Mouse (Mus musculus): ENCODE results near the gene Tmem239.

Tmem239 gene

DNA sequence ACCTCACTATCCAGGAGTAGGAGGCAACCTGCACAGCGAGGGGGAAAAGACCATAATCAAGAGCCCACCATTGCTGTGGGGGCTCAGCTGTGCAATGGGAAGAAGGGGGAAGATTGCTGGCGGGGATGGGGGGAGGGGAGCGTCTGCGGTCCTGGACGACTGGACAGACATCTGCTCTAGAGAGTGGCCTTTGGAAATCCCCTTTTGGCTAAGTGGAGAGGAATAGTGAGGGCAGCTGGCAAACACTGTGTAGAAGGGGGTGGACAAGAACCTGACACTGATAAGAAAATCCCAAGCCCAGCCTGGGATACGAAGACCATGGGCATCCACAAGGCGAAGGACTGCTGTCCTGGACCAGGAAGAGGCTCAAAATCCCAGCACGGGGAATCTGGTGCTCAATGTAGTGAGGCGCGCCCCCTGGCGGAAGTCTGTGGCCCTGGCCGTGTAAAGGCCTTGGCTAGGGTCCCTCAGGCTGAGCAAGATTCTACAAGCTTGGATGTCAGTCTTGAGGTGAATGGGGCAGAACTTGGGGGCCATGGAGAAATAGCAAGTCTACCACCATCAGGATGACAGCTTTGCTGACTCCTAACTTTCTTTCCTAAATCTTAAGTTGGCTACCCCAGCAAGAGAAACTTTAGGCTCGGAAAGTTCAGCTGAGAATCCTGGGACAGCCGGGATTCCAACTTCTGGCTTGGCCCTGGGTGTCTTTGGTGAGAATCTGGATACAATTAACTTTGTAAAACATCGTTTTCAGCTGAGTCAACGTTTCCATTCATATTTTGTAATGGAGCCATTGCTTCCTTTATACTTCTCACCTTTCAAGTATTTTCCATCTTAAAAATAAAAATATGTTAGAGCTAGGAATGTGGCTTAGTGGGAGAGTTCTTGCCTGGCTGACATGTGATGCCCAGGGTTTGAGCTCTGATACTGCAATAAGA lies 5.5 kb downstream of the Tmem239 start:
- DNase-seq (ENCODE audit: low spot score in 2 of 2): peak in 1 of 2 experiments; percentile 70

DNA sequence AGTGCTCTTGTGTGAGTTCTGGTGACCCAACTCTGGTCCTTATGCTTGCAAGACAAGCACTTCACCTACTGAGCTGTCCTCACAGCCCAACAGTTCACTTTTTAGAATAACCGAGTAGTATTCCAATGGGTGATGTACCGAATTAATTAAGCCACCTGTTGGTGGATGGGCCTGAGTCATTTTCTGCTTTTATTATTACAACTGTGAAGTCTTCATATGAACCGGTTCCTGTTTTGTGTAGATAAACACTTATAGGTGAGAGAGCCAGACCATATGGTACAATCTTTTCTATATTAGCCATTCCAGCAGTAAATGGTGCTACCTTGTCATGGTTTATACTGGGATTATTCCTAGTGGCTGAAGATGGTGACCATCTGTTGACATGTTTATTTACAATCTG lies 6.5 kb downstream of the Tmem239 start:
- no peak for DNase-seq (ENCODE audit: low spot score in 2 of 2)

DNA sequence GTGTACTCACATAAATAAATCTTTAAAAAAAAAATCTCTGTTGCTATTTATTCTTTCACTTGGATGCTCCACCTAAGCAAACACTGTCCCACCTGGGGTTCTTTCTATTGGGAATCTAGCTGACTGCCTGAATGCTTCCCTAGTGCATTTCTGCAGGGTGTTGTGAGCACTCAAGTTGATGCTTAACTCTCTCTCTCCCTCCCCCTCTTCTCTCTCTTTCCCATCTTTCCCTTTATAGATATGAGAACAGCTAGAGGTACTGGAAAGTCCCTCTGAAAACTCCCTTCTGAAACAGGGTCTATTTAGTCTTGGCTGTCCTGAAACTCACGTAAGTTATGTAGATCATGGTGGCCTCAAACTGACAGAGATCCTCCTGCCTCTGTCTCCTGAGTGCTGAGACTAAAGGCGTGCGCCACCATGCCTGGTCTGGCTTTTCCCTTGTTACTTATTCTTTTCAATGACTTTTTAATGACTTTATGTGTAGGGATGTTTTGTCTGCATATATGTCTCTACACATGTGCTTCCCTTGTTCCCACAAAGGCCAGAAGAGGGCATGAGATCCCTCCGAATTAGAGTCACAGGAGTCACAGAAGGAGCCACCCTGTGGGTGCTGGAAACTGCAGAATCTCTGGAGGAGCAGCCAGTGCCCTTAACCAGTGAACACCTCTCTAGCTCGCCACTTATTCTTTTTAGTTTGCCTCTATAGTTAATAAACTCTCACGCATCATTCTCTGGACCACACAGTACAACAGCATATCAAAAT lies 8.0 kb downstream of the Tmem239 start:
- no peak for DNase-seq (ENCODE audit: low spot score in 2 of 2)

DNA sequence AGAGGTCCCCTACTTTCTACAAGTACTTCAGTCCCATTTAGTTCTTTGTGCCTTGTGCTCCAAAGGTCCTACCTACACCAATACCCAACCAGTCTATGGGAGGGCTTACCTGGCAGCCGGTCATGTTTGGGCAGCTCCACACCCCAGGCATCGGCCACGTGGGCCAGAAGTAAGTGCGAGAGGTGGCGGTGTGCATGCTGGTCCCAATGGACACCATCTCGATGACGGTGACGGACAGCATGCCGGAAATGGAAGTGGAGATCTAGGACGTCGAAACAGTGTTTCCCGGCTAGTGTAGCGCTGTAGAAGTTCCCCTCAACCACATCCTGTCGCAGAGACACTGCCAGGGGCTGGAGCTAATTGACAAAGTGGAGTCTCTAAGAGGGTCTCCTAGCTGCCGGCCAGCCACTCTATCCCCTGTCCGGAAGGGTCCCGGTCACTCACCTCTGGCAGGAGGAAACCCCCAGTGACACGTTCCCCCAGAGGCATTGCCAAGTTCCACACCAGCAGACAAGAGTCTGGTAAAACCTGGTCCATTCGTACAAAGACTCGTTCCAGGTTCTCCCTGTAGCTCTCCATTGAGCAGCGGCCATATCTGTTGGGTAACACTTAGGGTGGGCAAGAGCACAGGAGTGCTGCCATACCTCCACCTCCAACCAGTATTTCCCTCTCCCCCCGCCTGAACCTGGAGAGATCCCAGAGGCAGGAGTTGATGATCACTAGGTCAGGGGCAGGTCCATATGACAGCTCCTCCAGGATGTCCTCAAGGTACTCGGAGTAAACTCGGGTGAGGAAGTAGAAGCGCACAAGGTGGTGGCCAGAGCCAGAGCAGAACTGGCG lies 15.7 kb downstream of the Tmem239 start:
- no peak for DNase-seq (ENCODE audit: low spot score in 2 of 2)

DNA sequence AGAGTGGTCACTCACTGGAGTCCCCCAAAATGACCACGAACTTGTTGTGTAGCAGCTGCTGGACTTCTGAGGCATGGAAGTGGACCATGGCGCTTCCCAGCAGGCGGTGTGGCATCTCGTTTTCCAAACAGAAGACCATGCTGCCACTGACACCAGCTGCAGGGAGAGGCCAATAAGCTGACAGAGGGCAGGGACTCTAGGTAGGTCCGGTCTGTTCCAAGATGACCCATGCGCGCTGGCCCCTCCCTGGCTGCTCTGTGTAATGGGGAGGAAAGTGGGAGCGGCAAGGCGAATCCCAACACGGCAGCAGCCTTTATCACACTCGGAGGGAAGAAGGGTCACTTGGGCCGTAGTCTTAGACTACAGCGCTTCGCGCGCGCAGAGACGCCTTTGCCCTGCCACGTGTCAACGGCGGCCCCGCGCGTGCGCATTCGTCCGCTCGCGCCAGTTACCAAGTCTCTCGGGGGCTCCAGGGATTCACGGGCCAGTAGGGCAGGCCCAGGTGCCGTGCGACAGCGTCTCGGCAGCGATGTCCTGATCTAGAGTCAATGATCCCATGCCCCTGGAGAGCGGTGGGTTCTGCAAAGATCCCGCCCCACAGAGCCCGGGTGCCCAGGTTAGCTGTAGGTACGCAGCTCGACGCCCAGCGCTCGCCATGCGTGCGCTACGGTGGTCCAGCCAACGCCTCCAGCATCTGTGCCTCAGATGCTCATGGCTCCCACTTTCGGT lies 17.3 kb downstream of the Tmem239 start:
- DNase-seq (ENCODE audit: low spot score in 2 of 2): peak; percentile 69 to 76

DNA sequence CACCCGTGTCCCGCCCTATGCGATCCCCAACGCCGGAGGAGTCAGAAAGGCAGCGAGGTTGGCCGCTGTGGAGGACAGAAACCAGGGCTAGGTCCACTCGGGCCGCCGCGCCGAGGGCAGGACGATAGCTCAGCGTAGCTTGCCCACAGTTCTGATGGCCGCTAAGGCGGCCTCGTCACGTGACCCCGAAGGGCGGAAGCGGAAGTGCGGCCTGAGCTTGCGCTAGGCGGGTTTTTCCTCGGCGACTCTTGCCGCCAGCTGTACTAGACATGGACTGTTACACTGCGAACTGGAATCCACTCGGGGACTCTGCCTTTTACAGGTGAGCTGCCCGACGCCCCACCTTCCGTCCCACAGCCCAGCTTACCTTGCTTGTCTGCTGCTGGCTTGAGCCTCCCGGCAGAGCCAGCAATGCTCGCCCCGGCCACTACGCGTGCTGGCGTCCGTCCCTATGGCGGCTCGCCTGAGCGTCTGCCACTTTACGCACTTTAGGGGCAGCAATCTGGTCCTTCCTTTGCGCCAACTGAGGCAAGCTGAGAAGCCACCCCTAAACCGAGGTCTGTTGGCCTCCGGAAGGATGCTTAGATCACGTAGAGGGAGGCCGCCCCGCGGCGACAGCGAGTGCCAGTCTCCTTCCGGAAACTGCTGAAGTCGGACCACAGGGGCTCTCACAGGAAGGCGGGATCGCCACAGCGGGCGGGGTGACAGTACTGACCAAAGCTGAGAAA lies 18.0 kb downstream of the Tmem239 start, which contains the start of the genes Vps16 and Pced1a:
Gene Vps16, plus strand, starts transcription at position 214 of the 728 bp plus-strand sequence.
Gene Pced1a, minus strand, starts transcription at position 576 of the 728 bp plus-strand sequence.
- peak; percentile 83 to 90 for DNase-seq (ENCODE audit: low spot score in 2 of 2)

DNA sequence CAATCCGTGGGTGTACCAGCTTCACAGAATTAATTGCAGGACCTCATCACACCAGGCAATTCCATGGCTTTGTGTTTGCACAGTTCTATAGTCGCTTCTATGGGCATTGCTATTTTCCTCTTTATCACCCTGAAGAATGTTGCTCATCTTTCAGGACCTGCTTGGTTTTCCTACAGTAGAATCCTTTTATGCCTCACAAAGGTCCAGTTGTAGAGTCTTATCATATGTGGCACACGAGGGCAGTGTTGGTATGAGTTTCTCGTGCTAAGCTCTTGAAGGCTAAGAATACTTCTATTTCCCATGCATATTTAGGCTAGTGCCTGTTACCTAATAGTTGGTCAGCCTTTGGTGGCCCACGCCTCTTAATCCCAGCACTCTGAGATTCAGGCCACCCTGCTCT lies 18.8 kb downstream of the Tmem239 start:
- no peak for DNase-seq (ENCODE audit: low spot score in 2 of 2)

DNA sequence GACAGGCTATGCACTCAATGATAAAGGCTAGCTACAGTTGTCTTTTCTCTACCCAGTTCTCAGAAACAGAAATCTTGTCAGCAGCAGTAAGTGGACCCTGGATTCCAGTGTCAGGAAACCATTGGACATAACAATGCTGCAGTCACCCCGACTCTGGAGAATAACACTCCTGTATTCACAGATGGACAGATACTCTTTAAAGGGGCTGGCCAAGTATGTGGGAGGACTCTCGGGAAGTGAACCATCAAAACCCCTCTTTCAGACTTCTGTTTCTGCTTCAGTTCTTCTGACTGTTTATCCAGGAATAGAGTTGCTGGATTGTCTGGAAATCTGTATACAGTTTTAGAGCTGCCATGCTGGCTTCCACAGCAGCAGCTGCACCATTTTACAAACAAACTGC lies 23.6 kb downstream of the Tmem239 start:
- no peak for DNase-seq (ENCODE audit: low spot score in 2 of 2)

DNA sequence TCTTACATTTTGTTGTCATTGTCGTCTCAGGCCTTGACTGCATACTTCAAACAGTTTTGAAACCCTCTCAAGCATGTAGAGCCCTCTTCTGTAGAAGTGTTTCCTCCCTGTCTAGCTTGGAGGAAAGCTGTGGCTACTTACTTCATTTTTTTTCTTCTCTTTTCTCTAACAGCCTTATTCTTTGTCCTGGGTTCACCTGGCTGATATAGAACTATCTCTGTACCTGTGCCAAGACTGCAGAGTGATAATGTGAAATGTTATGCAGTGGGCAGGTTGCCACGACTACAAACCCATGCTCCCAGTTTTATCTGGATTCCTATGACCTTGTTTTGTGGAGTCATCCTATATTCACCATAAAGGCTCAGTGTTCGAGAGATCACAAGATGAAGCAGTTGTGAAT lies 24.2 kb downstream of the Tmem239 start:
- DNase-seq (ENCODE audit: low spot score in 2 of 2): no peak

DNA sequence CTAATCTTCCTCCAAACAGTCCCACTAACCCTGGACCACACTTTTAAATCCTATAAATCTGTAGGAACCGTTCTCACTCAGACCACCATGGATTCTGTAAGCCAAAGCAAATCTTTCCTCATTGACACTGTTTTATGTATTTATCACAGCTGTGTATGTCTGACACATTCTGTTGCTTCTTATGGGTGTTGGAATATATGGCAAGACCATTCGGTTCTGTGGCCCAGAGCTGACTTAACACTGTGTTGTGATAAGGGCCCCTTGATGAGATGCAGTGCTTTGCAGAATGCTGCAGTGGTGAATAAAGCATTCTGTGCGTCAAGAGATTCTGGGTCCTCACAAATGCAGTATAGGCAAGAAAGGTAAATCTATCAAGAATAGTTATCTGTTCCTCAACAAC lies 25.9 kb downstream of the Tmem239 start:
- DNase-seq (ENCODE audit: low spot score in 2 of 2): no peak

DNA sequence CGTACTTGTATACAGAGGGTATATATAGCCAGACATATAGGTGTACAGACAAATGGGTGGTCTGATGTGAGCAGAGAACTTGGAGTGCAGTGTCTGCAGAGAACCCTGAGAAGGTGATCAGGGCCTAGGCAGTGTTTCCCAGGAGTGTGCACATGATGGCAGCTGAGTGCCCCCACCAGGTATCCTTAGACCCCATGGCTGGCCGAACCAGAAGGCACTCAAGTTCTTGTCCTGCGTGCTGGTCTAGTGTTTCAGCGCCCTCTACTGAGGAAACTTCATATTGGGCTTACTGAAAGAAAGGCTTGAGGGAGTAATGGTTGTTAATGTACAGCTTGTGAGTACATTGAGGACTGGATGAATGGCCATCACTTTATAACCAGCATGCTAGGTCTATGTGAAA lies 26.9 kb downstream of the Tmem239 start:
- DNase-seq (ENCODE audit: low spot score in 2 of 2): no peak

DNA sequence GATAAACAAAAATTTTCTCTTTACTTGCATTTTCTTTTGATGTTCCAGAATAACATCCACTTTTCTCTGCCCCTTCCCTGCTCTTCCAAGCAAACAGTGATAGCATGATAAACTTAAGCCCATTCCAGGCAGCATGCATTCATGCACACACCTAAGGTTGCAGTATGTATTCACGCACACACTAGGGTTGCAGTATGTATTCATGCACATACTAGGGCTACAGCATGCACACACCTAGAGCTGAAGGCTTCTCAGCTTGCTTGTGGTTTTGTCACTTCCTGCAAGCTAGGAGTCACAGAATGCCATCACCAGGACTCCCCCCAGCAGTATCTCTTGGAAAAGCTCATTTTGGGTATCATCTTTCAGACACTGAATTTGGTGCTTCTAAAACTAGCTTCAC lies 30.5 kb downstream of the Tmem239 start:
- DNase-seq (ENCODE audit: low spot score in 2 of 2): no peak

DNA sequence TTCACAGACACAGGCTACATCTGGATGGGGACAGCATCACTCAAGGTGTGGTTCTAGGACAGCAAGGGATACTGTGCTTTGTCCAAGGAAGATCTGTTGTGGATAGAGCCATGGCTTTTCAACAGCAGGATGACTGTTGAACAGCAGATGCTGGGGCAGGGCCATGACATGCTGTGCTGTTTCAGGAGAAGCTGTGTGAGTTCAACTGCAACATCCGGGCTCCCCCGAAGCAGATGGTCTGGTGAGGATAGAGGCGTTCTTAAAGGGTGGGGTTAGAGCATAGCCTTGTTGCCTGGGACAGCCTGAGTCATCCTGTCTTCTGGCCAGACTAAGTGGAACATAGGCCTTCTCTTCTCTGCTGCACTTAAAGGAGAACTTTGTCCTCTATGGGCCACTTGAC lies 32.6 kb downstream of the Tmem239 start:
- no peak for DNase-seq (ENCODE audit: low spot score in 2 of 2)

DNA sequence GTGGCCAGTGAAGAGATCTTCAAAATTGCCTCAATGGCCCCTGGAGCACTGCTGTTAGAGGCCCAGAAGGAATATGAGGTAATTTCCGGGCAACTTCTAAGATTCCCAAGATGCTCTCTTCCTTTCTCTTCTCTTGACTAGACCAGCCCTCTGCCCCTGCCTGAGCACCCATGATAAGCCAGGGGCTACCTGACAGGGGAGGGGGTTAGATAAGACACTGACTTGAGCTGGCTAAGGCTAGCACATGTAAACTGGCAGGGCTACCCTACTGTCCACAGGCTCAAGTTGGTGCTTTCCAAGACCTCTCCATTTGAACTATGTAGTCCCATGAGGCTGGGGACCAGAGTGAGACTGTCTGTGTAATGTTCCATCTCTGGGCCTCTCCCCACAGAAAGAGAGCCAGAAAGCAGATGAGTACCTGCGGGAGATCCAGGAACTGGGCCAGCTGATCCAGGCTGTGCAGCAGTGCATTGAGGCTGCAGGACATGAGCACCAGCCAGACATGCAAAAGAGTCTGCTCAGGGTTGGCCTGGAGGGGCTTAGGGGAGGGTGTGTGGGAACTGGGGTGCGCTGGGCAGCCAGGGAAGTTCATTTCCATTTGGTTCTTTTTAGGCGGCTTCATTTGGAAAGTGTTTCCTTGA lies 33.7 kb downstream of the Tmem239 start:
- no peak for DNase-seq (ENCODE audit: low spot score in 2 of 2)

DNA sequence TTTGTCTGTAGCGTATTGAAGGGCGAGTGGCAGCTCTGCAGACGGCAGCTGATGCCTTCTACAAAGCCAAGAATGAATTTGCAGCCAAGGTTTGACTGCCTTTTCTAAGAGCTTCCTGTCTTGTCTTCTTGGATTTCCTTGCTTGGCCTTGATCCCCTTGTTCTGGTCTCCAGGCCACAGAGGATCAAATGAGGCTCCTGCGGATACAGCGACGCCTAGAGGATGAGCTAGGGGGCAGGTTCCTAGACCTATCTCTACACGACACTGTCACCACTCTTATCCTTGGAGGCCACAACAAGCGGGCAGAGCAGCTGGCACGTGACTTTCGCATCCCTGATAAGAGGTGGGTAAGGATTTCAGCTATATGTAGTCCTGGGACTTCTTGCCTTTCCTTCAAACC lies 35.9 kb downstream of the Tmem239 start:
- no peak for DNase-seq (ENCODE audit: low spot score in 2 of 2)

DNA sequence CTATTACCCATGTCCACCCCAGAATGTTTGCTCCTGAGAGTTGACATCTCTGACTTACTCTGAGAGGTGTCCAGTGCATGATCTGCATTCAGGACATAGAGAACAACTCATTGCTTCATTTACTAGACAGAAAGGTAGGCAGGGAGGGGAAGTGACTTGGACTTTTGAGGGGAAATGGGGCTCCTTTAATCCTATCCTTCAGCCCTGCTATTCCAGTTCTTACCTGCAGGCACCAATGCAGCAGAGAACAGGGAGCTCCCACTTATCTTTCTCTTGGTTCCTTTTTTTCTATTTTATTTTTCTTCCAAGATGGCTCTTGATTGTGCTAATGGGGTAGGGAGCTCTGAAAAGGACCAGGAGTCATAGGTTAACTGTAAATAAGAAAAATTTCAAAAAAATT lies 42.2 kb downstream of the Tmem239 start:
- no peak for DNase-seq (ENCODE audit: low spot score in 2 of 2)

DNA sequence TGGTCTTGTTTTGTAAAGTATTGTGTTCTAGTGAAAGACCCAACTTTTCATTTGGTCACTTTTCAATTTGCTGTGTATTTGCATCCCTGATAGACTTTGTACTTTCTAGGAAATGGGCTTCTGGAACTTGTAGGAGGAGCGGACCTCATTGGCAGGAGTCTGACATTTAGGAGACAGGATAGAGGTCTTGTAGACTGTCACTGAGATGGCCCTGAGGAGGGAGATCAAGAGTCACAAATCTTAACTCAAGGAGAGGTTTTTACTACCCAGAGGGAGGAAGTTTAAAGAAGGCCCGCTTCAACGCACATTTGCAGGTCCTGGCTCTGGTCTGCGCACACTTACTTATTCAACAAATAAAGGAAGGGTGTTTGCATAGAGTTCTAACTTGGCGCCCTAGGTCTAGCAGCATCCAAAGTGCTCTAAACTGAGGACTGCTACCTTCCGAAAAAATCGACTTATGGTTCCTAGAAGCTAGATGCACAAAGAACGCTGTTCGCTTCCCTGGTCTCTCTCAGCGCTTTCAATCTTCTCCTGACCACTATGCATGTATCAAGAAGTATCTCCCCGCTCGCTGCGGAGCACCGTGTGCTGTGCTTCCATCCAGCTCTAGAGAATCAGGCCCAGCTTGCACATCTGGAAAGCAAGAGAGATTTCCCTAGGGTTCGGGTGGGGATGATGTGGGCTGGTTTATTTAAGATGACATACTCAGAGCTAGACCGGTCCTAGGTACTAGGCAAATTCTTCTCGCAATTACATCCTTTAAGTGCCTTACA lies 42.9 kb downstream of the Tmem239 start:
- no peak for DNase-seq (ENCODE audit: low spot score in 2 of 2)

DNA sequence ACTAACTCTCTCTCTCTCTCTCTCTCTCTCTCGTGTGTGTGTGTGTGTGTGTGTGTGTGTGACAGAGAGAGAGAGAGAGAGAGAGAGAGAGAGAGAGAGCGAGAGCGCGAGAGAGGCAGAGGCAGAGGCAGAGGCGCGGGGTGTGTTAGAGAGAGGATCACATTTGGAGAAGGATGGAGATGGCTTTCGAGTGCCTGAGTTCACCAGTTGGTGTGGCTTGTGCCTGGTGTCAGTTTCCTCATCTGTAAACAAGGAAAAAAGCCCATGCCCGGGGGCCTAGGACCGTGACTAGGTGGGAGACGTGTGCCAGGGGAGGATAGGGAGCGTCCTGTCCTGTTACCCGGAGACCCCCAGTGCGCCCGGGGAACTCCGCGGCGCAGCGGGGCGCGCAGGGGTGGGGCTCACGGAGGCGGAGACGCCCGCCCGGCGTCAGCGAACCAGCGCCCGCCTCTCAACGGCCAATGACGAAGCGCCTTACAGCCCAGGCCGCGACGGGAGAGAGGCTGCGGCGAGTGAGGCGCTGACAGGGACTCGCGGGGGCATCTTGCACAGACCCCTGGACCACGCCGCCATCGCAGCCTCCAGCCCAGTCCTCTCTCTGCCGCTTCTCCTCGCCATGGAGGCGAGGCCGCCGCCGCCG lies 43.6 kb downstream of the Tmem239 start, which contains the start of gene Ptpra:
Gene Ptpra, plus strand, starts transcription at position 485 of the 640 bp plus-strand sequence.
- peak; percentile 81 to 88 for DNase-seq (ENCODE audit: low spot score in 2 of 2)

DNA sequence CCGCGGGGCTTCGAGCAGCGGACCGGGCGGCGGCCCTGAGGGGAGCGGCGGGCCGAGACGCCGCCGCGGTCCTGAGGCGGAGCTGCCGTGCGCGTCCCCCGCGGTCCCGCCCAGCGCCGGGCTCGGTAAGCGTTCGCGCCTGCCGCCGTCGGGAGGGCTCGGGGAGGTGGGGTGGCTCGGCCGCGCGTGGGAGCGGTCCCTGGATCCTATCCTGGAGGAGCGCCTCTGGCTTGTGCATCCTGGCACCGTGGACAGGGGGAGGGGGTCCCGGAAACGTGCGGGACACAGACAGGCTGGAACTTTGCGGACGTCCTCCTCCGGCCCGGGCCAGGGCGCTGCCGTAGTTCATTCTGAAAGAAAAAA lies 44.1 kb downstream of the Tmem239 start:
- DNase-seq (ENCODE audit: low spot score in 2 of 2): peak; percentile 55 to 65

All from frontal cortex, postnatal 14 days (tissue).